Comparison of ENCODE assay signal across 13 mouse cellular contexts in the genomic region with DNA sequence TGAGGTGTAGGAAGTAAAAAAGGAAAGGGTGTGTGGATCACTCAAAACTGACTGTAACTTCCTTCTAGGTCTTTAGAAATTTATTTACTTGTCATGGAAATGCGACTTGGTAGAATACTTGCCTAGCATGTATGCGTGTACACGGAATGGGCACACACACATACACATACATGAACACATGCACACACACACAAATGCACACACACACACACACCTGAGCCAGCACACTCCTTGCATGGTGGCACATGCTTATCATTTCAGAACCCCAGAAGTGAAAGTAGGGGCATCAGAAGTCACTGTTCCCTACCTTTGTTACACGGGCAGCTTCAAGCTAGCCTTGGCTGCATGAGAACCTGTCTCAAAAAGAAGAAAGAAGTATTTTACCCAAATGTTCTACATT.
A peak's percentile ranks its signal among the peaks of the same experiment; 100 is the strongest.
DNase-seq lines count a peak whose midpoint lies in the region; ATAC-seq and TF ChIP-seq lines count a peak whose summit lies in the region.
"Had no signal": no experiment of that assay in that cellular context is flagged by ENCODE, and none has a peak within 500 bp of the region (broad histone marks: within the 10 kb centered on the region; RNA-seq: fewer than 3 reads in every experiment).

No protein-coding gene starts in this region.

- no peaks in the 10 kb centered on the region for H3K9me3 ChIP-seq in kidney, embryonic 15.5 days (replicated peaks)
- H3K9me3 ChIP-seq in kidney, embryonic 14.5 days (ENCODE audit: control insufficient read depth, low read length): no peaks in the 10 kb centered on the region
- H3K9me3 ChIP-seq in neural tube, embryonic 13.5 days: no peaks in the 10 kb centered on the region
- H3K9me3 ChIP-seq in limb, embryonic 14.5 days (ENCODE audit: control insufficient read depth, low read length): no peaks in the 10 kb centered on the region
- no peaks in the 10 kb centered on the region for H3K9me3 ChIP-seq in forebrain, embryonic 12.5 days
- H3K9me3 ChIP-seq: forebrain, embryonic 13.5 days; heart, embryonic 10.5 days had no signal

- H3K27ac ChIP-seq in kidney, embryonic 15.5 days: 0 out of 2 replicates have a peak overlapping the region, but pooled peaks have one; percentile 23
- no peak overlapping the region for H3K27ac ChIP-seq in kidney, embryonic 14.5 days (ENCODE audit: low read depth, low read length)
- H3K27ac ChIP-seq in neural tube, embryonic 13.5 days (replicated peaks): 0 out of 2 replicates have a peak overlapping the region, but pooled peaks have one; percentile 9
- H3K27ac ChIP-seq in limb, embryonic 14.5 days (replicated peaks; ENCODE audit: low read depth, low read length): no peak overlapping the region
- H3K27ac ChIP-seq in forebrain, embryonic 12.5 days: no peak overlapping the region
- H3K27ac ChIP-seq: forebrain, embryonic 13.5 days; heart, embryonic 10.5 days had no signal

- no peak for ATAC-seq in kidney, embryonic 15.5 days (replicated peaks; ENCODE audit: low FRiP score)
- ATAC-seq in kidney, embryonic 14.5 days (ENCODE audit: low FRiP score, low TSS enrichment): no peak
- ATAC-seq in neural tube, embryonic 13.5 days (ENCODE audit: low read depth): no peak
- ATAC-seq in limb, embryonic 14.5 days (ENCODE audit: low FRiP score, low read depth): no peak
- no peak for ATAC-seq in forebrain, embryonic 12.5 days (ENCODE audit: low FRiP score)
- ATAC-seq: forebrain, embryonic 13.5 days had no signal

- 84% methylated on average over 4 of the region's 4 CpGs for WGBS in kidney, embryonic 15.5 days
- WGBS in kidney, embryonic 14.5 days: 92% methylated on average over 4 of the region's 4 CpGs
- 89% methylated on average over 4 of the region's 4 CpGs for WGBS in neural tube, embryonic 13.5 days
- 78% methylated on average over 4 of the region's 4 CpGs for WGBS in limb, embryonic 14.5 days
- 93% methylated on average over 4 of the region's 4 CpGs for whole genome bisulfite sequencing in forebrain, embryonic 12.5 days

- H3K4me1 ChIP-seq in kidney, embryonic 15.5 days: peaks cover 81% of the 10 kb centered on the region
- H3K4me1 ChIP-seq in kidney, embryonic 14.5 days (ENCODE audit: control insufficient read depth, insufficient read depth, low read length): peaks cover 55% of the 10 kb centered on the region
- H3K4me1 ChIP-seq in neural tube, embryonic 13.5 days (replicated peaks): peaks cover 69% of the 10 kb centered on the region
- H3K4me1 ChIP-seq in limb, embryonic 14.5 days (ENCODE audit: control insufficient read depth, insufficient read depth, low read length): peaks cover 69% of the 10 kb centered on the region
- peaks cover 51% of the 10 kb centered on the region for H3K4me1 ChIP-seq in forebrain, embryonic 12.5 days

- DNase-seq in neural tube, embryonic 10.5 days (ENCODE audit: extremely low spot score, low spot score): no peak
- no peak for DNase-seq in limb, embryonic 14.5 days (ENCODE audit: low spot score)
- DNase-seq in cerebellum, adult 9-10 months: no peak
- DNase-seq: cerebellum, adult 11-12 months; kidney, adult 18-20 months; layer of hippocampus, adult 9-11 months; lung, adult 18-20 months had no signal

- H3K9ac ChIP-seq in kidney, embryonic 15.5 days: no peak overlapping the region
- H3K9ac ChIP-seq in kidney, embryonic 14.5 days (ENCODE audit: low read depth, low read length): no peak overlapping the region
- H3K9ac ChIP-seq in neural tube, embryonic 13.5 days: peak overlapping the region; percentile 39; the same call in 1 of the 2 replicates
- H3K9ac ChIP-seq in limb, embryonic 14.5 days (ENCODE audit: low read depth, low read length, severe bottlenecking): peak overlapping the region; percentile 47; the same call in 1 of the 2 replicates
- no peak overlapping the region for H3K9ac ChIP-seq in forebrain, embryonic 12.5 days
- H3K9ac ChIP-seq: forebrain, embryonic 13.5 days had no signal

- H3K4me3 ChIP-seq in kidney, embryonic 15.5 days (replicated peaks): peak overlapping the region; percentile 6
- H3K4me3 ChIP-seq in kidney, embryonic 14.5 days (ENCODE audit: low read length): no peak overlapping the region; the same call in 1 of the 2 replicates
- peak overlapping the region; percentile 14; the same call in 1 of the 2 replicates for H3K4me3 ChIP-seq in neural tube, embryonic 13.5 days
- peak overlapping the region; percentile 41 for H3K4me3 ChIP-seq in limb, embryonic 14.5 days (replicated peaks; ENCODE audit: low read length)
- H3K4me3 ChIP-seq in forebrain, embryonic 12.5 days (replicated peaks): no peak overlapping the region
- H3K4me3 ChIP-seq: forebrain, embryonic 13.5 days; heart, embryonic 10.5 days had no signal

- peak overlapping the region; percentile 49 for H3K4me2 ChIP-seq in kidney, embryonic 15.5 days
- H3K4me2 ChIP-seq in kidney, embryonic 14.5 days (replicated peaks; ENCODE audit: low read depth, low read length): no peak overlapping the region; the same call in 1 of the 2 replicates
- H3K4me2 ChIP-seq in neural tube, embryonic 13.5 days: peak overlapping the region; percentile 48
- peak overlapping the region; percentile 55 for H3K4me2 ChIP-seq in limb, embryonic 14.5 days (replicated peaks; ENCODE audit: low read depth, low read length, severe bottlenecking)
- no peak overlapping the region for H3K4me2 ChIP-seq in forebrain, embryonic 12.5 days
- H3K4me2 ChIP-seq: forebrain, embryonic 13.5 days had no signal

- TF ChIP-seq POLR2A in limb, embryonic 14.5 days (IDR thresholded peaks at IDR 0.05; ENCODE audit: borderline replicate concordance, extremely low read depth, insufficient read depth, insufficient read length): no peak

- 0 out of 2 replicates have a peak, but pooled peaks cover 6% of the 10 kb centered on the region for H3K36me3 ChIP-seq in kidney, embryonic 15.5 days
- H3K36me3 ChIP-seq in kidney, embryonic 14.5 days (ENCODE audit: control insufficient read depth, insufficient read depth, low read length): no peaks in the 10 kb centered on the region
- no peaks in the 10 kb centered on the region for H3K36me3 ChIP-seq in neural tube, embryonic 13.5 days
- H3K36me3 ChIP-seq in limb, embryonic 14.5 days (ENCODE audit: control insufficient read depth, insufficient read depth, low read length): peaks cover 1% of the 10 kb centered on the region; the same call in 1 of the 2 replicates
- H3K36me3 ChIP-seq in forebrain, embryonic 12.5 days (replicated peaks): no peaks in the 10 kb centered on the region
- H3K36me3 ChIP-seq: heart, embryonic 10.5 days had no signal

- H3K27me3 ChIP-seq in kidney, embryonic 15.5 days: no peaks in the 10 kb centered on the region
- no peaks in the 10 kb centered on the region for H3K27me3 ChIP-seq in kidney, embryonic 14.5 days (ENCODE audit: control insufficient read depth, insufficient read depth, low read length)
- H3K27me3 ChIP-seq in neural tube, embryonic 13.5 days: peaks cover 16% of the 10 kb centered on the region
- H3K27me3 ChIP-seq in limb, embryonic 14.5 days (ENCODE audit: control insufficient read depth, insufficient read depth, low read length): no peaks in the 10 kb centered on the region
- H3K27me3 ChIP-seq in forebrain, embryonic 12.5 days: peaks cover 16% of the 10 kb centered on the region; the same call in 1 of the 2 replicates
- H3K27me3 ChIP-seq: forebrain, embryonic 13.5 days had no signal

Comparison
In these comparisons a context has a peak if more than half of its experiments do, and no peak if none do; other contexts are left out.
1. H3K27ac ChIP-seq: peak in kidney, embryonic 15.5 days (single experiment) and neural tube, embryonic 13.5 days (single experiment); none in kidney, embryonic 14.5 days (single experiment), limb, embryonic 14.5 days (single experiment) and forebrain, embryonic 12.5 days (single experiment).
2. H3K4me2 ChIP-seq: peak in kidney, embryonic 15.5 days (single experiment), neural tube, embryonic 13.5 days (single experiment) and limb, embryonic 14.5 days (single experiment); none in kidney, embryonic 14.5 days (single experiment) and forebrain, embryonic 12.5 days (single experiment).
3. H3K4me3 ChIP-seq: peak in kidney, embryonic 15.5 days (single experiment), neural tube, embryonic 13.5 days (single experiment) and limb, embryonic 14.5 days (single experiment); none in kidney, embryonic 14.5 days (single experiment) and forebrain, embryonic 12.5 days (single experiment).
4. H3K9ac ChIP-seq: peak in neural tube, embryonic 13.5 days (single experiment) and limb, embryonic 14.5 days (single experiment); none in kidney, embryonic 15.5 days (single experiment), kidney, embryonic 14.5 days (single experiment) and forebrain, embryonic 12.5 days (single experiment).